Mouse (Mus musculus): ENCODE data around the gene Secisbp2l. TPM values are rescaled to one million over a fixed set of nuclear protein-coding genes. Genes with fewer than 3 reads are reported as not detected.

Secisbp2l gene
- polyA plus RNA-seq, 1 experiment from 2014 or later = 18.5 TPM

DNA sequence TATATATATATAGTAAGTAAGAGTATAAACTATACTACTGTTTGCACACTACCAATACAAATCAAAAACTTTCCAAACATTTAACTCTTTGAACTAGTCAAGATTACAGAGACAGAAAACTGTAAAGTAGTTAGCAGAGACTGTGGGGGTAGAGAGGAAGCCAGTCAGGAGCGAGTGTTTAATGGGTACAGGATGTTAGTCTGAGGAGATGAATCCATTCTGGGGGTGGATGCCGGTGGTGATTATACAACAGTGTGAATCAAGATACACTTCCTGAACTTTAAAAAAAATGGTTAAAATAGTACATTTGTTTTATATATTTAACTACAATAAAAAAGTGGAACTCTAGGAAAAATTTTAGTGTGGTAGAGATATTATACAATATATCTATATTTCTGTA, 90.7 kb downstream of the Secisbp2l start:
- 87% methylated on average over 2 of the region's 2 CpGs for WGBS
- peaks cover 9% of the 10 kb centered on the region; the same call in 1 of the 2 replicates for H3K4me1 ChIP-seq (replicated peaks)
- DNase-seq (ENCODE audit: low spot score) = no peak
- H3K36me3 ChIP-seq = no peaks in the 10 kb centered on the region
- H3K27me3 ChIP-seq (ENCODE audit: insufficient read depth, poor library complexity, severe bottlenecking) = no peaks in the 10 kb centered on the region
- no peak overlapping the region for H3K27ac ChIP-seq
- H3K4me3 ChIP-seq = no peak overlapping the region
- H3K9me3 ChIP-seq = no peaks in the 10 kb centered on the region

Other genes with a start within 250 kb of the Secisbp2l start
- 8.5 and 11.8 TPM in 2 replicates for gene Cep152, start 157.8 kb downstream of the Secisbp2l start, polyA plus RNA-seq (2016; fragmentation: Nextera tagmentation; extraction: Ambion mirVana)
- 142 and 175 TPM in 2 replicates for gene Eid1, start 109.8 kb downstream of the Secisbp2l start, polyA plus RNA-seq (2016; fragmentation: Nextera tagmentation; extraction: Ambion mirVana)
- 1.2 and 2.0 TPM in 2 replicates for gene Shc4, start 58.7 kb downstream of the Secisbp2l start, polyA plus RNA-seq (2016; fragmentation: Nextera tagmentation; extraction: Ambion mirVana)
- 32.3 and 34.3 TPM in 2 replicates for gene Galk2, start 76.2 kb upstream of the Secisbp2l start, polyA plus RNA-seq (2016; fragmentation: Nextera tagmentation; extraction: Ambion mirVana)
- gene Cops2, start 76.3 kb upstream of the Secisbp2l start, polyA plus RNA-seq (2016; fragmentation: Nextera tagmentation; extraction: Ambion mirVana) = 69.2 and 97.0 TPM in 2 replicates